Mouse (Mus musculus): ENCODE measurements around the gene Gm44965.

DNA sequence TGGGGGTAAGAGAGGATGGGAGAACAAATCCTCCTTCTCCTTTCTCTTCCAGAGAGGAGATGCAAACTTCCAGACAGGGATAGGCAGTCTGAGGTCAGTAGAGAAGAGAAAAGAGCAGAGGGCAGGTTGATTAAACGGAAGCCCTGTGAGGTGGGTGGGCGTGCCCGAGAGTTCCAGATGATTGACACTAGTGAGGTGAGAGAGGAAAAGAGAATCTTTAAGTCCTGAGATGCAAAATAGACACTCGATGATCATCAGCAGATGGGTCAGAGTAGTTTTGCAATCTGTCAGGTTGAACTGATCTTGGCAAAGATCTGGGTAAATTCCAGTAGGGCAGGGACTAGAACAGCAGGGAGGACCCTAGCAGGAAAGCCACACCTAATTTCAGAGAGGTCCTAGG is 71.0 kb downstream of the Gm44965 start:
- TF ChIP-seq POLR2A (IDR thresholded peaks at IDR 0.05; ENCODE audit: low read depth, low read length) (no peak), CTCF (IDR thresholded peaks at IDR 0.05; ENCODE audit: borderline replicate concordance, insufficient read depth, low read length) (no peak)

Data from embryonic fibroblast, embryonic 13.5 days (primary cell).